Mouse (Mus musculus): ENCODE measurements around the gene Agbl5. TPM values are rescaled to one million over a fixed set of nuclear protein-coding genes. Genes with fewer than 3 reads are reported as not detected.
A peak's percentile ranks its signal among the peaks of the same experiment; 100 is the strongest.

The Agbl5 gene
- polyA plus RNA-seq, 1 experiment from 2014 or later, result 6.9 TPM

GRCm38 (mm10) chr5:30930846-30931245 is 42.4 kb downstream of the Agbl5 start:
- H3K27me3 ChIP-seq (ENCODE audit: control insufficient read depth, insufficient read depth, low read length), result no peaks in the 10 kb centered on the region
- no peak overlapping the region for H3K27ac ChIP-seq (replicated peaks)
- ATAC-seq (ENCODE audit: low FRiP score, low TSS enrichment), result no peak
- WGBS, result 72% methylated on average over 6 of the region's 6 CpGs
- no peak overlapping the region for H3K4me2 ChIP-seq (replicated peaks; ENCODE audit: low read depth)
- H3K36me3 ChIP-seq (ENCODE audit: control insufficient read depth, insufficient read depth, low read length), result no peaks in the 10 kb centered on the region
- no peak overlapping the region for H3K4me3 ChIP-seq (ENCODE audit: low read depth, low read length)
- H3K4me1 ChIP-seq (replicated peaks; ENCODE audit: control insufficient read depth, insufficient read depth), result no peaks in the 10 kb centered on the region
- DNase-seq (ENCODE audit: low spot score), result peak; percentile 12
- H3K9me3 ChIP-seq (ENCODE audit: control insufficient read depth, low read length), result no peaks in the 10 kb centered on the region
- TF ChIP-seq EP300 (optimal IDR thresholded peaks at IDR 0.05) (no peak), CTCF (IDR thresholded peaks at IDR 0.05; ENCODE audit: low read depth) (no peak)
- H3K9ac ChIP-seq (ENCODE audit: low read length), result no peak overlapping the region

DNA sequence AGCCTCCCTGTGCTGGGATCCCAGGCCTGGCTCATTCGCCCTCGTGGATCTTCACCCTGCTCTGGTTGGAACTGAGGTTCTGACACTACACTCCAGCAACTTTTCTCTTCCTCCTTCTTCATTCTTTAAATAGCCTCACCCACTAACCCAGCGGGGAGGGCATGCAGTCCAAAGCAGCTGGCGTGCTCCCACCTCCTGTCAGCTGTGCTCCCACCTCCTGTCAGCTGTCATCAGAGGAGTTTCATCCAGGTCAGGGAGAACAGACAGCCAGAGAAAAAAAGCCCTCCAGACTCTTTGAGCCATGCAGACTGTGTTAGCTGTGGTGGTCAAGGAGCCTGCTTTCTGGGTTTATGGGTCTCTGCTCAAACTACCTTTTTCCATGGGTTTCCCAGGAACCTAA is 42.9 kb downstream of the Agbl5 start:
- WGBS, result 86% methylated on average over 4 of the region's 4 CpGs
- no peaks in the 10 kb centered on the region for H3K36me3 ChIP-seq (ENCODE audit: control insufficient read depth, insufficient read depth, low read length)
- ATAC-seq (ENCODE audit: low FRiP score, low TSS enrichment) (no peak), DNase-seq (ENCODE audit: low spot score) (no peak)
- H3K27me3 ChIP-seq (ENCODE audit: control insufficient read depth, insufficient read depth, low read length), result no peaks in the 10 kb centered on the region
- no peak overlapping the region for H3K9ac ChIP-seq (ENCODE audit: low read length)
- no peak overlapping the region for H3K27ac ChIP-seq (replicated peaks)
- H3K4me3 ChIP-seq (ENCODE audit: low read depth, low read length), result no peak overlapping the region
- H3K4me1 ChIP-seq (replicated peaks; ENCODE audit: control insufficient read depth, insufficient read depth), result no peaks in the 10 kb centered on the region
- no peak overlapping the region for H3K4me2 ChIP-seq (replicated peaks; ENCODE audit: low read depth)
- no peak for TF ChIP-seq EP300 (optimal IDR thresholded peaks at IDR 0.05)
- no peak for TF ChIP-seq CTCF (IDR thresholded peaks at IDR 0.05; ENCODE audit: low read depth)
- H3K9me3 ChIP-seq (ENCODE audit: control insufficient read depth, low read length), result no peaks in the 10 kb centered on the region

GRCm38 (mm10) chr5:30933705-30934104 is 45.2 kb downstream of the Agbl5 start:
- no peak overlapping the region for H3K4me3 ChIP-seq (ENCODE audit: low read depth, low read length)
- no peak overlapping the region for H3K4me2 ChIP-seq (replicated peaks; ENCODE audit: low read depth)
- H3K36me3 ChIP-seq (ENCODE audit: control insufficient read depth, insufficient read depth, low read length), result no peaks in the 10 kb centered on the region
- no peak for DNase-seq (ENCODE audit: low spot score)
- ATAC-seq (ENCODE audit: low FRiP score, low TSS enrichment), result no peak
- no peak overlapping the region for H3K27ac ChIP-seq (replicated peaks)
- no peaks in the 10 kb centered on the region for H3K27me3 ChIP-seq (ENCODE audit: control insufficient read depth, insufficient read depth, low read length)
- no peaks in the 10 kb centered on the region for H3K4me1 ChIP-seq (replicated peaks; ENCODE audit: control insufficient read depth, insufficient read depth)
- TF ChIP-seq EP300 (optimal IDR thresholded peaks at IDR 0.05) (no peak), CTCF (IDR thresholded peaks at IDR 0.05; ENCODE audit: low read depth) (no peak)
- H3K9ac ChIP-seq (ENCODE audit: low read length), result no peak overlapping the region
- WGBS, result 71% methylated on average over 5 of the region's 5 CpGs
- no peaks in the 10 kb centered on the region for H3K9me3 ChIP-seq (ENCODE audit: control insufficient read depth, low read length)

DNA sequence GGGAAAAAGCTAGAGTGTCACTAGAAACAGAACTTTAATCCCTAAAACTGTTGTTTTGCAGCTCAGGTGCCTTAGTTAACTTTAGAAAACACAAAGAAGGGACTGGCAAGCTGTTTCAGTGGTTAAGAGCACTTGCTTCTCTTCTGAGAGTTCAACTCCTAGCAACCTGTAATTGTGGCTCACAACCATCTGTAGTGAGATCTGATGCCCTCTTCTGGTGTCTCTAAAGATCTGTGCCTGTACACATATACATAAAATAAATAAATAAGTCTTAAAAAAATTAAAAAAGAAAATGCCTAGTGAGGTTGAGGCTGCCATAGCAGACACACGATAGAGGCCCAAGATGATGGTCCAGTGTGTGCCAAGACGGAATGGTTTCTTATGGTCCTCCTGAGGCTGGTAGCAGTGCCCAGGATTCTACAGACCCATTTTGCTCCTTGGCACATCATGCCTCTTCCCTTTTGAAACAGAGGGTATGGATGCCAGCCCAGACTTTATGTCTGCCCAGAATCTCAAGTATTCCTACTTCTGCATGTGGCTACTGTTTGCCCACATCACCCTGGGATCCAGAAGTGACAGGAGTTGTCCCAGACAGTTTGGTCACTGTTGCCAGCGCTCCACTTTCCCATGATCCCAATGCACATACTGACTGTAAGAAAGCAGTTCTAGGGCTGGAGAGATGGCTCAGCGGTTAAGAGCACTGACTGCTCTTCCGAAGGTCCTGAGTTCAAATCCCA is 46.4 kb downstream of the Agbl5 start:
- no peaks in the 10 kb centered on the region for H3K36me3 ChIP-seq (ENCODE audit: control insufficient read depth, insufficient read depth, low read length)
- H3K4me1 ChIP-seq (replicated peaks; ENCODE audit: control insufficient read depth, insufficient read depth), result no peaks in the 10 kb centered on the region
- H3K27ac ChIP-seq (replicated peaks), result no peak overlapping the region
- no peaks in the 10 kb centered on the region for H3K27me3 ChIP-seq (ENCODE audit: control insufficient read depth, insufficient read depth, low read length)
- no peak for ATAC-seq (ENCODE audit: low FRiP score, low TSS enrichment)
- no peak overlapping the region for H3K9ac ChIP-seq (ENCODE audit: low read length)
- 90% methylated on average over 5 of the region's 5 CpGs for WGBS
- TF ChIP-seq CTCF (IDR thresholded peaks at IDR 0.05; ENCODE audit: low read depth), result peak; percentile 51
- TF ChIP-seq EP300 (optimal IDR thresholded peaks at IDR 0.05), result no peak
- DNase-seq (ENCODE audit: low spot score), result no peak
- H3K4me2 ChIP-seq (replicated peaks; ENCODE audit: low read depth), result no peak overlapping the region
- no peaks in the 10 kb centered on the region for H3K9me3 ChIP-seq (ENCODE audit: control insufficient read depth, low read length)
- no peak overlapping the region for H3K4me3 ChIP-seq (ENCODE audit: low read depth, low read length)

DNA sequence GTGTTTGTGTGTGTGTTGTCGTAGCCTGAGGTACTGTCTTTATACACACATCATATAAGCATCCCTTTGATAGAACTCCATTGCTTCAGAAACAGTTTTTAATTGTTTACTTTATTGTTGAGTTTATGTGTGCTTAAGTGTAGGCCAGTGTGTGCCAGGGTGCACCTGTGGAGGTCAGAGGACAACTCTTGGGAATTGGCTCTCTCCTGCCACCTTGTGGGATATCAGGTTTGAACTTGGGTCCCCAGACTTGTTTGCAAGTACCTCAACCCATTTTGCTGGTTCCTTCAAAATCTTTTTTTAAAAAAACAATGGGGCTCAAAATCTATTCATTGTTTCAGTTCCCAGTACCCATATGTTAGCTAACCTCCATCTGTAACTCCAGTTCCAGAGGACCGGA is 54.5 kb downstream of the Agbl5 start:
- Histone ChIP-seq H3K36me3 (ENCODE audit: control insufficient read depth, insufficient read depth, low read length) (no peaks in the 10 kb centered on the region), H3K27ac (replicated peaks) (no peak overlapping the region), H3K4me3 (ENCODE audit: low read depth, low read length) (no peak overlapping the region), H3K27me3 (ENCODE audit: control insufficient read depth, insufficient read depth, low read length) (no peaks in the 10 kb centered on the region), H3K9ac (ENCODE audit: low read length) (no peak overlapping the region), H3K4me1 (replicated peaks; ENCODE audit: control insufficient read depth, insufficient read depth) (no peaks in the 10 kb centered on the region), H3K9me3 (ENCODE audit: control insufficient read depth, low read length) (no peaks in the 10 kb centered on the region), H3K4me2 (replicated peaks; ENCODE audit: low read depth) (no peak overlapping the region)
- ATAC-seq (ENCODE audit: low FRiP score, low TSS enrichment) (no peak), DNase-seq (ENCODE audit: low spot score) (peak; percentile 15)
- 95% methylated on average over 2 of the region's 2 CpGs for WGBS
- peak; percentile 63 for TF ChIP-seq CTCF (IDR thresholded peaks at IDR 0.05; ENCODE audit: low read depth)
- TF ChIP-seq EP300 (optimal IDR thresholded peaks at IDR 0.05), result no peak

DNA sequence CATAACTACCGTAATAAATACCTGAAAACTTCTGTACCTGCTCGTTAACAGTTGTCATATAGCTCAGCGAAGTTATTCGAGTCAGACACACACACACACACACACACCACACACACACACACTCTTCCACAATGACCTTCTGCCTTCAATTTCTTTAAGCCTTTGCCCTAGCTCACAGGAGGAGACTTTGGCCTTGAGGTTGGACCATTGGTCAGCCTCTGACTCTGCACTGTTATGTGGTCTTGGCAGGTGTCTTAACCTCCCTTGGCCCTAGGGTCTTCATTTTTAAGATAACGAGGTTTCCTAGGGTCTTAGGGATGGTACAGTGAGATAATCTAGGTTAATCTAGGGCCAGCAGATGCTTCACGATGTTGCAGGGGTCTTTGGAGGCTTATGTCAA is 55.9 kb downstream of the Agbl5 start:
- Histone ChIP-seq H3K9me3 (ENCODE audit: control insufficient read depth, low read length) (no peaks in the 10 kb centered on the region), H3K36me3 (ENCODE audit: control insufficient read depth, insufficient read depth, low read length) (no peaks in the 10 kb centered on the region), H3K27me3 (ENCODE audit: control insufficient read depth, insufficient read depth, low read length) (no peaks in the 10 kb centered on the region), H3K4me2 (replicated peaks; ENCODE audit: low read depth) (no peak overlapping the region; the same call in 1 of the 2 replicates), H3K27ac (replicated peaks) (no peak overlapping the region), H3K4me3 (ENCODE audit: low read depth, low read length) (no peak overlapping the region), H3K9ac (ENCODE audit: low read length) (no peak overlapping the region), H3K4me1 (replicated peaks; ENCODE audit: control insufficient read depth, insufficient read depth) (no peaks in the 10 kb centered on the region)
- TF ChIP-seq CTCF (IDR thresholded peaks at IDR 0.05; ENCODE audit: low read depth), result no peak
- TF ChIP-seq EP300 (optimal IDR thresholded peaks at IDR 0.05), result no peak
- ATAC-seq (ENCODE audit: low FRiP score, low TSS enrichment) (no peak), DNase-seq (ENCODE audit: low spot score) (no peak)
- WGBS, result 90% methylated on average over 6 of the region's 6 CpGs
